Mouse (Mus musculus) cerebellum, adult 2 months (tissue): Measurements from ENCODE around the gene Arid1b. TPM values are rescaled to one million over a fixed set of nuclear protein-coding genes. Genes with fewer than 3 reads are reported as not detected.
A peak's percentile ranks its signal among the peaks of the same experiment; 100 is the strongest.
"Not testable (repeated sequence)": the region's sequence is repeated elsewhere in the genome, so short reads cannot be mapped to it uniquely, and the experiment has no call there.

ENCODE experiments used
- DNase-seq, 2 experiments: peaks; one replicate each; pipeline ENCODE4 v3.0.0; 2021
- H3K27ac ChIP-seq: fragments of 200-500 bp; 2 replicates; pipeline ENCODE4 v1.5.1; 2012; ENCODE audit warnings: low read length, control low read depth, inconsistent platforms; ENCODE audit not compliant: insufficient read depth
- H3K27me3 ChIP-seq: fragments of 200-500 bp; 2 replicates; pipeline ENCODE4 v1.6.1; 2012; ENCODE audit warnings: inconsistent platforms, mild to moderate bottlenecking, low read length, moderate library complexity; ENCODE audit not compliant: control insufficient read depth, insufficient read depth
- H3K4me1 ChIP-seq: fragments of 200-500 bp; 2 replicates; pipeline ENCODE4 v1.6.1; 2011; ENCODE audit warnings: low read length; ENCODE audit not compliant: control insufficient read depth, insufficient read depth
- H3K4me3 ChIP-seq: fragments of 200-500 bp; replicated peaks from 2 replicates; pipeline ENCODE3; 2011; ENCODE audit warnings: mild to moderate bottlenecking, low read depth, low read length, control low read depth; ENCODE audit not compliant: insufficient read depth
- CTCF ChIP-seq: fragments of 200-500 bp; IDR thresholded peaks from 2 replicates; pipeline ENCODE4 v1.5.1; 2011; ENCODE audit warnings: low read depth, mild to moderate bottlenecking, control low read depth, low read length, moderate library complexity, borderline replicate concordance; ENCODE audit not compliant: insufficient read depth
- POLR2A ChIP-seq: fragments of 200-500 bp; IDR thresholded peaks from 2 replicates; pipeline ENCODE4 v1.6.1; 2011; ENCODE audit warnings: low read length, control low read depth, borderline replicate concordance; ENCODE audit not compliant: insufficient read depth
- WGBS: fragments of 180-500 bp; shearing (Covaris S2); methylation state at CpG from one replicate; pipeline ENCODE4 v1.1.7; 2018; 5-methylcytosine and 5-hydroxymethylcytosine counted together
- polyA plus RNA-seq: library from polyadenylated mRNA; depleted of rRNA; stranded (reverse); fragments of >200 nt; gene quantifications from 2 replicates; pipeline ENCODE4 v1.2.3, GENCODE M21; 2012

Gene Arid1b
- polyA plus RNA-seq, 1 experiment, result 25.6 TPM

DNA sequence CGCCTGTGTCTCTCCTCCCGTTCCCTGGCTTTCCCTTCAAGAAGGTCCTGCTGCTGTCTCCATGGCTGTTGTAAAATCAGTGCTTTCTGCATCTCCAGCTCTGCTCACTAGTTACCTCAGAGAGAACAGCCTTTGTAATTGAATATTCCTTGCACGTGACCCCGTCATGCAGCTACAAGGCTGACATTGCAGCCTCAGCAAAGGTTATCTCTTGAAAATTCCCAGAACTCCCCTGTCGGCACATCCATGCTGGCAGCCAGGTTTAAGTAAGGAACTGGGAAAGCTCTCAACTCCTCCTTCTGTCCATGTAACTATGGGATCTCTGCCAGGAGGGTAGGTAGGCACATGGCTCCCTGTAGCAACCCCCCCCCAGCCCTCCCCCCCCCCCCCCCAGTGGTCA, 91.8 kb downstream of the Arid1b start:
- WGBS, result 27% methylated on average over 5 of the region's 5 CpGs
- Histone ChIP-seq H3K27me3 (no peaks in the 10 kb centered on the region), H3K27ac (0 out of 2 replicates have a peak overlapping the region, but pooled peaks have one; percentile 6), H3K4me3 (no peak overlapping the region), H3K4me1 (peaks cover 60% of the 10 kb centered on the region)
- DNase-seq, result peak in 1 of 2 experiments; percentile 54
- TF ChIP-seq CTCF (no peak), POLR2A (no peak)

DNA sequence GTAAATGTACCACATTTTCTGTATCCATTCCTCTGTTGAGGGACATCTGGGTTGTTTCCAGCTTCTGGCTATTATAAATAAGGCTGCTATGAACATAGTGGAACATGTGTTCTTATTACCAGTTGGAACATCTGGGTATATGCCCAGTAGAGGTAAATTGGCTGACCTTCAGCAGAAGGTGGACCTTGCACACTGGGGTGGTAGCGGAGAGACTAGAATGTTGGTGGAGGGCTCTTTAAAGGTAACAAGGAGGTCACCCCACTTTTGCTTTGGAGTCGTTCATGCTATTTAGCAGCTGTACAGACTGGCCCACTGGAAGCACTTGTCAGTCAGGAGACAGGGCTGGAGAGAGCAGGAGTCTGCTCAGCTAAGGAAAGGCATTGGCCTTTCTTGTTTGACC, 94.1 kb downstream of the Arid1b start:
- not testable (repeated sequence) for H3K27ac ChIP-seq, H3K27me3 ChIP-seq, DNase-seq, H3K4me3 ChIP-seq
- WGBS, result 75% methylated on average over 2 of the region's 2 CpGs
- H3K4me1 ChIP-seq, result peaks cover 50% of the 10 kb centered on the region

DNA sequence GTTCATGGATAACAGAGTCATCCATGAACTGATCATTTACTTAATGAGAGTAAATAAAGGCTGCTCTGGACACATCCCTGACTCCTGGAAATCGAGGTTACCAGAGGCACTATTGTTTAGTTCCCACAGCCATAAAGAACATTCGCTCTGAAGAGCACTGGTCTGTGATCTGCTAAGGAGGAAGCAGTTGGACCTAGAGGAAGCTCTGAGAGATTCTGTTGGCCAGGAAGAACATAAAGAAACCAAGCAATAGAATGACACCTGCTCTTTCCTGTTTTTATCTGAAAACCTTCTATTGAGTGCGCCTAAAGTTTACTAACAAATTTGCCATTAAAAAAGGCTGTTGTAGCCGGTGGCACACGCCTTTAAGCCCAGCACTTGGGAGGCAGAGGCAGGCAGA, 94.7 kb downstream of the Arid1b start:
- Histone ChIP-seq H3K27me3 (no peaks in the 10 kb centered on the region), H3K4me1 (peaks cover 47% of the 10 kb centered on the region), H3K4me3 (no peak overlapping the region), H3K27ac (no peak overlapping the region)
- WGBS, result 86% methylated on average over 5 of the region's 5 CpGs
- no peak for DNase-seq
- no peak for TF ChIP-seq CTCF
- no peak for TF ChIP-seq POLR2A

DNA sequence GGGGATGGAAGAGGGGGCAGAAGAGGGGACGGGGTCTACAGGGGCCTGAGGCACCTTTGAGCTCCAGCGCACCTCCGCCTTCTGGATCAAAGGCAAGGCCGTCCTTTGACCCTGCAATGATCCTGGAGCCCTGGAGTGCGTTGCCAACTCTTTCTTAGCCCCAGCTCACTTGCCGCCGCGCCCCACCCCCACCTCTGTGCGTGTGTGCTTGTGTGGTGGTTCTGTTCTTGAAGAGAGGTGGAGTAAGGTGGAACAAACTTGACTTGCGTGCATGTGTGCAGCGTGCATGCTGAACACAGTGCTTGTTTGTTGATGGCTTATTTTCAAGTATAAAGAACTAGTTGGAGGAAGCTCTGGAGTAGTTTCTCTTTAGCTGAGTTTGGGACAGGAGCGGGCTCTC, 95.4 kb downstream of the Arid1b start:
- 49% methylated on average over 12 of the region's 12 CpGs for WGBS
- H3K27ac ChIP-seq, result no peak overlapping the region

DNA sequence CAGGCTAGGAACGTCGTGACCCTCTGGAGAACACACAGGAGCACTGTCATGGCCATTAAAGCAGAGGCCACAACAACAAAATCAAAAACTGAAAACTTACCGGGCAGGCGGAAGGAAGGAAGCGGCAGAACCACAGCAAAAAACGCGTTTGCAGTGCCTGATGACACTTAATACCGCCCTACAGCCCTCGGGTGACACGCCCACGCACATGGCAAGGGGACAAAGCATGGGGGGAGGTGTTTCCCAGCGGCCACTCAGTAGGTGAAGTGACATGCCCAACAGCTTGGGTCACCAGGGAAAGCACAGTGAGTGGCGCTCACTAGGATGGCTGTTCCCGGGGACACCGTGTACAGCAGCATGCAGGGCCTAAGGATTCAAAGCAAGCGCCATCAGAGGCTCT, 97.4 kb downstream of the Arid1b start:
- H3K4me1 ChIP-seq, result peaks cover 37% of the 10 kb centered on the region
- no peak overlapping the region for H3K4me3 ChIP-seq
- no peak overlapping the region for H3K27ac ChIP-seq
- no peak for TF ChIP-seq POLR2A
- TF ChIP-seq CTCF, result no peak
- no peak for DNase-seq
- WGBS, result 63% methylated on average over 16 of the region's 16 CpGs
- no peaks in the 10 kb centered on the region for H3K27me3 ChIP-seq

More for the DNA sequence above, 95.4 kb downstream of the Arid1b start:
- Histone ChIP-seq H3K4me1 (peaks cover 43% of the 10 kb centered on the region), H3K4me3 (no peak overlapping the region), H3K27me3 (no peaks in the 10 kb centered on the region)
- no peak for DNase-seq
- TF ChIP-seq POLR2A (no peak), CTCF (no peak)

DNA sequence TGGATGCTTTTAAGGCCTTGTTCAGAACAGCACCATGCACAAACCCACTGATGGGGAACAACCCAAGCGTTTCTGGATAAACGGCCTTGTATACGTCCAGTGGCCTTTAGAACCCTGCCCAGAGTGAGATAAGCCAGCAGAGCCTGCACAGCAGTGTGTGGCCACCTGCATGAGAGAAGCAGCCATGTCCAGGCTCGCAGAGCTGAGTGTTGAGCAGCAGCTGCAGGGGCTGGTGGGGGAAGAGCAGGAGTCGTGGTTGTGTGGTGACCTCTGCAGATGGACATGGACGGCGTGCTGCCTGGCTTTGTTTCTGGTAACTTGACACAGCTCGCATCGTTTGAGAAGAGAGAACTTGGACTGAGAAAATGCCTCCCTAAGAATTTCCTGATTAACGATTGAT, 97.8 kb downstream of the Arid1b start:
- Histone ChIP-seq H3K27ac (no peak overlapping the region), H3K4me3 (no peak overlapping the region), H3K27me3 (no peaks in the 10 kb centered on the region), H3K4me1 (peaks cover 33% of the 10 kb centered on the region)
- TF ChIP-seq CTCF (no peak), POLR2A (no peak)
- 62% methylated on average over 10 of the region's 10 CpGs for WGBS
- peak in 1 of 2 experiments; percentile 9 for DNase-seq

DNA sequence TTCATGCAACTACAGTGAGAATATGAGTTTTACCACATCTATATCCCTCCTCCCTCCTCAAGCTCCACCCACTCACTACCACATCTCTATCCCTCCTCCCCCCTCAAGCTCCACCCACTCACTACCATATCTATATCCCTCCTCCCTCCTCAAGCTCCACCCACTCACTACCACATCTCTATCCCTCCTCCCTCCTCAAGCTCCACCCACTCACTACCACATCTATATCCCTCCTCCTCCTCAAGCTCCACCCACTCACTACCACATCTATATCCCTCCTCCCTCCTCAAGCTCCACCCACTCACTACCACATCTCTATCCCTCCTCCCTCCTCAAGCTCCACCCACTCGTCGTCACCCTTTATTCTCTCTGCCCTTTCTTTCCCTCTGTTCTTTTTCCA, 99.2 kb downstream of the Arid1b start:
- H3K27me3 ChIP-seq, H3K27ac ChIP-seq, DNase-seq, H3K4me3 ChIP-seq: not testable (repeated sequence)
- peaks cover 33% of the 10 kb centered on the region for H3K4me1 ChIP-seq
- 73% methylated on average over 2 of the region's 2 CpGs for WGBS

DNA sequence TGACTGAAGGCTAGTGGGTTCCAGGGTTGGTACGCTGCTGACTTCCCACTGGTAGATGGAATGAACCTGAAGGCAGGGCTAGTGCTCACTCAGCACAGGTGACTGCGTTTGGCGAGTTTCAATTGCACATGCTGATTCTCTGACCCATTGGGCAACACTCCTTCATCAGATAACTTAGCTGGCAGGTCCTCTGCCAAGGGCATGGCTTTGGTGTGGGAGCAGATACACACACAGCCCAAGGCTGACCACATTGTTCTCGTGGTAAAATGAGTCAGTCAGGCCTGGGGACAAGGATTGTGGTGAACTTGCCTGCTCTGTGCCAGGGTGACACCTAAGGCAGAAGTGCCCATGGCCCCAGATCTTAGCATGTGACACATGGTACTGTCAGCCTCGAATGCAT, 100.5 kb downstream of the Arid1b start:
- 21% methylated on average over 5 of the region's 5 CpGs for WGBS
- Histone ChIP-seq H3K27ac (no peak overlapping the region), H3K4me3 (no peak overlapping the region), H3K4me1 (peaks cover 30% of the 10 kb centered on the region), H3K27me3 (no peaks in the 10 kb centered on the region)
- no peak for TF ChIP-seq POLR2A
- no peak for TF ChIP-seq CTCF
- DNase-seq, result no peak

DNA sequence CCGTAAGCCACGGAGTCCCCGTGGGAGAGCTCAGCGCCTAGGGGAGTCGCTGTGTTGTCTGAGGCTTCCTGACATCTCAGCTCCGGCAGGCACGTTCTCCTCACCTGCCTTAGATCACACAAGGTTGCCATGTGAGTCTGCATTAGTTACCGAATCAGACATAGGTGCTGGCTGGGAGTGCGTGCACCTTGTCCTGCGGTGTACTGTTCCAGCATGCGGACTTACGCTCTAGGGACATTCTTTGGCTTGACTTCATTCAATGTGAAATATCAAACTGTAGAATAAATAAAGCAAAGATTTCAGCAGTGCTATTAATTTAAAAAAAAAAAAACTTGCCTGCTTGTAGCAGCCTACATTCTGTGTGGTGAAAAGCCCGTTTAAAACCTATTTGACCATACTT, 101.6 kb downstream of the Arid1b start:
- H3K4me3 ChIP-seq, result no peak overlapping the region
- H3K4me1 ChIP-seq, result peaks cover 26% of the 10 kb centered on the region
- WGBS, result 89% methylated on average over 13 of the region's 13 CpGs

More for the DNA sequence above, 101.6 kb downstream of the Arid1b start:
- TF ChIP-seq CTCF (no peak), POLR2A (no peak)
- Histone ChIP-seq H3K27me3 (no peaks in the 10 kb centered on the region), H3K27ac (no peak overlapping the region; the same call in 1 of the 2 replicates)
- no peak for DNase-seq
